Mouse (Mus musculus): ENCODE measurements around the gene Cstf3. TPM values are rescaled to one million over a fixed set of nuclear protein-coding genes. Genes with fewer than 3 reads are reported as not detected.

Cstf3 gene
- total and polyA plus RNA-seq, 2 experiments from 2014 or later: 6.4 to 37.3 TPM

DNA sequence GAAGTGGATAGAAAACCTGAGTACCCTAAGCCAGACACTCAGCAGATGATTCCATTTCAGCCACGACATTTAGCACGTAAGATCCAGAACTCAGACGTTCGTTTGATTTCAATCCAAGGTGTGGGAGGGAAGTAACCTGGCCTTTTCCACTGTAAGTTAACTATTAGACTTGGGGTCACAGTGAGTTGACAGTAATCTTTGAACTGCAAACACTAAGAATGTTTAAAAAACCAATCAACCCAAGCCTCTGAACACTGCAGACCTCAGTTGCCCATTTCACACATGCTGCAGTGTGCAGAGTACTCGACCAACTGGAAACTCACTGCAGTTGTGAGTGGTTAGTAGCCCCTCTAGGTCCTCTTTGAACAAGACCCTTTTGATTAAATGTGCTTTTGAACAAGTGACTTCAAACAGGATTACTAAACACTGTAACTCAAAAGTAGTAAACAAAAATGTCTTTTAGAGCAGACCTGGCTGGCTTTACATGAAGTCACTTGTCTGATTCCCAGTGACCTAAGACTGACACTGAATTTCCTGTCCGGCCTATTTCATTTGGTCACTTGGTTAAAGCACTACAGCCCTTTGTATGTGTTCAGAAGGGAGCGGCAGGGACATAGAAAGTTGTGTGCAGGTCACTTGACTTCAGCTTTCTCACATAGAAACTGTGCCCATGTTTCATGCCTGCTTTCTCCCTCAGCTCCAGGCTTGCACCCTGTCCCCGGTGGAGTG, 73.2 kb downstream of the Cstf3 start:
- H3K4me1 ChIP-seq (ENCODE audit: control insufficient read depth, insufficient read depth): no peaks in the 10 kb centered on the region
- no peaks in the 10 kb centered on the region for H3K9me3 ChIP-seq (replicated peaks; ENCODE audit: control insufficient read depth, low read length)
- H3K4me3 ChIP-seq (ENCODE audit: low read depth, low read length): no peak overlapping the region
- DNase-seq (ENCODE audit: low spot score) (no peak), ATAC-seq (ENCODE audit: insufficient read depth, low read depth) (no peak)
- H3K27me3 ChIP-seq (ENCODE audit: control insufficient read depth, insufficient read depth, low read length): no peaks in the 10 kb centered on the region
- peaks cover 63% of the 10 kb centered on the region for H3K36me3 ChIP-seq (replicated peaks; ENCODE audit: control insufficient read depth, insufficient read depth, low read length)
- 84% methylated on average over 8 of the region's 8 CpGs for WGBS
- no peak for TF ChIP-seq CTCF (IDR thresholded peaks at IDR 0.05; ENCODE audit: low read depth)
- no peak for TF ChIP-seq EP300 (IDR thresholded peaks at IDR 0.05; ENCODE audit: low read depth)
- H3K27ac ChIP-seq (ENCODE audit: low read depth): no peak overlapping the region
- no peak overlapping the region for H3K4me2 ChIP-seq (ENCODE audit: low read depth, low read length)
- H3K9ac ChIP-seq (replicated peaks; ENCODE audit: low read depth, low read length): no peak overlapping the region

DNA sequence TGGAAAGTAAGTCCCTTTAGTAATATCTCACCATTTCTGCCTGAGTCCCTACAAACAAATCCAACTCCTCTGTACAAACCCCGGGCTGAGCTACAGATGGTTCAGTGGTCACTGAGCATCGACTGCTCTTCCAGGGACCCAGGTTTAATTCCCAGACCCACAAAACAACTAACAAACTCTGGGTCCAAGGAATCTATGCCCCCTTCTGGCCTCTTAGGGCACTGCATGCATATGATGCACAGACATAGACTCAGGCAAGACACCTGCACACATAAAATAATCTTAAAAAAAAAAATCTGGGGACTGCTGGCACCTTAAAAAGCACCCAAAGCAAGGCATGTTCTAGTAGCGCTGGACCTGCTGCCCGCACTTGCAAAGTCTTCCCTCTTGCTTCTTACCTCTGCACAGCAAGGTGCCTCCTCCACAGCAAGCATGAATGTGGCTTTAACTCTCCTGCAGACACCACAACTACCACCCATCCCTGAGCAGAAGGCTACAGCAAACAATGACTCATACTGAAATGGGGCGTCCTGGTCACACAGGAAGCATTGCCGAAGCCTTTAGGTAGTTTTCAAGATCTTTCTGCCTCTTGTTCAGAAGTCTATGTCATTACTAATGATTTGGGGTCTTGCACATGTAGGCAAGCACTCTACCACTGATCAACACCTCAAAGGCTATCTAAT, 78.9 kb downstream of the Cstf3 start:
- ATAC-seq (ENCODE audit: insufficient read depth, low read depth) (no peak), DNase-seq (ENCODE audit: low spot score) (no peak)
- no peak overlapping the region for H3K4me2 ChIP-seq (ENCODE audit: low read depth, low read length)
- peaks cover 13% of the 10 kb centered on the region for H3K36me3 ChIP-seq (replicated peaks; ENCODE audit: control insufficient read depth, insufficient read depth, low read length)
- 83% methylated on average over 6 of the region's 6 CpGs for WGBS
- no peaks in the 10 kb centered on the region for H3K27me3 ChIP-seq (ENCODE audit: control insufficient read depth, insufficient read depth, low read length)
- no peaks in the 10 kb centered on the region for H3K4me1 ChIP-seq (ENCODE audit: control insufficient read depth, insufficient read depth)
- TF ChIP-seq CTCF (IDR thresholded peaks at IDR 0.05; ENCODE audit: low read depth) (no peak), EP300 (IDR thresholded peaks at IDR 0.05; ENCODE audit: low read depth) (no peak)
- no peak overlapping the region for H3K4me3 ChIP-seq (ENCODE audit: low read depth, low read length)
- H3K27ac ChIP-seq (ENCODE audit: low read depth): no peak overlapping the region
- H3K9me3 ChIP-seq (replicated peaks; ENCODE audit: control insufficient read depth, low read length): no peaks in the 10 kb centered on the region
- no peak overlapping the region for H3K9ac ChIP-seq (replicated peaks; ENCODE audit: low read depth, low read length)

DNA sequence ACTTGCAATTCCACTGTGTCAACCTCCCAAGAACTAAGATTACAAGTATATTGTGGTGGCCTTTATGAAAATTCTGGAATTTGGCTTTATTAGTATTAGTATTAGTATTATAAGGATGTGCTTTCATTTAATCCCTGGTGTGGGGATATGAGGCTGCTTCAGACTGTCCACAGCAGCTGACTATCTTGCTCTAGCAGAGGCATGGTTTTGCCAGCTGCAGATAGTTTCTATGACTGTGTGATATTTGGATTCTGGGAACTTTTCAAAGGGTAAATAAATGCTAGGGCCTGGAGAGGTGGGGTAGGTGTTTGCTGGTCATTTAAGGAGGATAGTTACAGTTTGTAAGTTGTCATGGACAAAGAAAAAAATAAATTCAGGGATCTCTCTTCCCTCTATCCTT, 81.4 kb downstream of the Cstf3 start:
- TF ChIP-seq EP300 (IDR thresholded peaks at IDR 0.05; ENCODE audit: low read depth) (no peak), CTCF (IDR thresholded peaks at IDR 0.05; ENCODE audit: low read depth) (no peak)
- Histone ChIP-seq H3K27me3 (ENCODE audit: control insufficient read depth, insufficient read depth, low read length) (no peaks in the 10 kb centered on the region), H3K9me3 (replicated peaks; ENCODE audit: control insufficient read depth, low read length) (no peaks in the 10 kb centered on the region), H3K4me3 (ENCODE audit: low read depth, low read length) (no peak overlapping the region), H3K9ac (replicated peaks; ENCODE audit: low read depth, low read length) (no peak overlapping the region), H3K4me1 (ENCODE audit: control insufficient read depth, insufficient read depth) (no peaks in the 10 kb centered on the region), H3K4me2 (ENCODE audit: low read depth, low read length) (no peak overlapping the region), H3K27ac (ENCODE audit: low read depth) (no peak overlapping the region), H3K36me3 (replicated peaks; ENCODE audit: control insufficient read depth, insufficient read depth, low read length) (no peaks in the 10 kb centered on the region)
- no peak for DNase-seq (ENCODE audit: low spot score)
- ATAC-seq (ENCODE audit: insufficient read depth, low read depth): no peak

- H3K9me3 ChIP-seq (replicated peaks; ENCODE audit: control insufficient read depth, low read length): no peaks in the 10 kb centered on the region
- TF ChIP-seq CTCF (IDR thresholded peaks at IDR 0.05; ENCODE audit: low read depth) (no peak), EP300 (IDR thresholded peaks at IDR 0.05; ENCODE audit: low read depth) (no peak)
- H3K36me3 ChIP-seq (replicated peaks; ENCODE audit: control insufficient read depth, insufficient read depth, low read length): 0 out of 2 replicates have a peak, but pooled peaks cover 8% of the 10 kb centered on the region
- H3K4me2 ChIP-seq (ENCODE audit: low read depth, low read length): no peak overlapping the region
- DNase-seq (ENCODE audit: low spot score) (no peak), ATAC-seq (ENCODE audit: insufficient read depth, low read depth) (no peak)
- H3K4me3 ChIP-seq (ENCODE audit: low read depth, low read length): no peak overlapping the region
- WGBS: 80% methylated on average over 3 of the region's 3 CpGs
- H3K9ac ChIP-seq (replicated peaks; ENCODE audit: low read depth, low read length): no peak overlapping the region
- H3K27ac ChIP-seq (ENCODE audit: low read depth): no peak overlapping the region
- no peaks in the 10 kb centered on the region for H3K27me3 ChIP-seq (ENCODE audit: control insufficient read depth, insufficient read depth, low read length)
- no peaks in the 10 kb centered on the region for H3K4me1 ChIP-seq (ENCODE audit: control insufficient read depth, insufficient read depth)
These were observed 87.0 kb downstream of the Cstf3 start for GRCm38 (mm10) chr2:104677326-104677725.

DNA sequence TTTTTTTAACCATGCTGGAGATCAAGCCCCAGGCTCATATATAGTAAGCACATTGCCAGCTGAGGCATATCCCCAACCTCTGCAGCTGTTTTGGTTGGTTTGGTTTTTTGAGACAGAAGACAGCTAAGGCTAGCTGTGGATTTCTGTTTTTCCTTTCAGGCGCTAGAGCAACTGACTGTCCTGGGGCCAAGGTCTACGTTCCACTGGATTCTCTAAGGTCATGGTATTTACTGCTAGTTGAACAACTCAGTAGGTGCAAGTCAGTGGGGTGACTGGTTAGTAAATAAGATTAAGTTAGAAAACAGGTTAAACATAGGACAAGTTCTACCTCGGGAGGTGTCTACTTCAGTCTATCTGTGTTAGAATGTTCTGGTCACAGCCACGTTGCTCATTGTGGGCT, 94.4 kb downstream of the Cstf3 start:
- no peak overlapping the region for H3K4me2 ChIP-seq (ENCODE audit: low read depth, low read length)
- no peak for DNase-seq (ENCODE audit: low spot score)
- TF ChIP-seq CTCF (IDR thresholded peaks at IDR 0.05; ENCODE audit: low read depth): no peak
- no peak for TF ChIP-seq EP300 (IDR thresholded peaks at IDR 0.05; ENCODE audit: low read depth)
- peaks cover 18% of the 10 kb centered on the region for H3K36me3 ChIP-seq (replicated peaks; ENCODE audit: control insufficient read depth, insufficient read depth, low read length)
- no peak overlapping the region for H3K9ac ChIP-seq (replicated peaks; ENCODE audit: low read depth, low read length)
- 75% methylated on average over 4 of the region's 4 CpGs for WGBS
- H3K27me3 ChIP-seq (ENCODE audit: control insufficient read depth, insufficient read depth, low read length): 0 out of 2 replicates have a peak, but pooled peaks cover 5% of the 10 kb centered on the region
- H3K4me1 ChIP-seq (ENCODE audit: control insufficient read depth, insufficient read depth): no peaks in the 10 kb centered on the region
- no peak overlapping the region for H3K27ac ChIP-seq (ENCODE audit: low read depth)
- no peaks in the 10 kb centered on the region for H3K9me3 ChIP-seq (replicated peaks; ENCODE audit: control insufficient read depth, low read length)
- no peak for ATAC-seq (ENCODE audit: insufficient read depth, low read depth)
- no peak overlapping the region for H3K4me3 ChIP-seq (ENCODE audit: low read depth, low read length)

Data from heart, postnatal 0 days (tissue).